ENCODE assay signal across 26 mouse cellular contexts in the genomic region with DNA sequence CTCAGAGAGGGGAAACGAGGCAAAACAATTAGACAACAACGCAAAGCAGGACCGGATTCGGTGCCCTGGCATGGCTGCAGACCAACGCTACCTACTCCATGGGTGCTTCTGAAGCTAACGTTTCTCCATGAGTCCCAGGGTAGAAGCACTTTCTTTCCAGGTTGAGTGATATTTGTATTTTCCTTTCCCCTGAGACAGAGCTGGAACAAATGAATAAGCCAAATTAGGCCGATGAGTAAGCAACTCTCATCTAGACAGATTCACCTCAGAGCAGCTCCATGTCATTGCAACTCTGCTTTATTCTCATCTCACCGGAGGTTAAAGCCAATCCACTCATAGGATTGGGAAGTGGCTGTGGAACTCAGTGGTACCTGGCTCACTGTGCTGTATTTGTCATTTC. TPM values are rescaled to one million over a fixed set of nuclear protein-coding genes. Genes with fewer than 3 reads are reported as not detected.
"Had no signal": no experiment of that assay in that cellular context is flagged by ENCODE, and none has a peak within 500 bp of the region (broad histone marks: within the 10 kb centered on the region; RNA-seq: fewer than 3 reads in every experiment).

No protein-coding gene starts in this region.

- DNase-seq: cerebellum, adult 8-10 months; cerebellum, adult 9-10 months; cerebellum, adult 9-11 months; cerebellum, postnatal 10 days; cerebellum, postnatal 14 days; cerebellum, postnatal 25 days; cerebellum, postnatal 36 days; embryo, embryonic 11 days; forebrain, postnatal 0 days; gastrocnemius, adult 2 months; gastrocnemius, postnatal 10 days; gastrocnemius, postnatal 14 days; gastrocnemius, postnatal 25 days; gastrocnemius, postnatal 36 days; heart, adult 2 months had no signal

- H3K4me2 ChIP-seq: embryonic facial prominence, embryonic 12.5 days; embryonic facial prominence, embryonic 13.5 days; embryonic facial prominence, embryonic 15.5 days; forebrain, embryonic 12.5 days; forebrain, embryonic 13.5 days; forebrain, embryonic 15.5 days had no signal

- H3K4me1 ChIP-seq: embryonic facial prominence, embryonic 12.5 days; forebrain, embryonic 10.5 days; forebrain, embryonic 13.5 days; forebrain, embryonic 15.5 days had no signal

- H3K4me3 ChIP-seq: embryonic facial prominence, embryonic 10.5 days; embryonic facial prominence, embryonic 12.5 days; embryonic facial prominence, embryonic 13.5 days; embryonic facial prominence, embryonic 15.5 days; erythroblast, embryonic 14.5 days; forebrain, embryonic 10.5 days; forebrain, embryonic 12.5 days; forebrain, embryonic 13.5 days; forebrain, embryonic 15.5 days; gastrocnemius, adult 2 months; heart, adult 2 months had no signal

- H3K9me3 ChIP-seq: embryonic facial prominence, embryonic 10.5 days; embryonic facial prominence, embryonic 12.5 days; embryonic facial prominence, embryonic 13.5 days; embryonic facial prominence, embryonic 15.5 days; forebrain, embryonic 10.5 days; forebrain, embryonic 12.5 days; forebrain, embryonic 13.5 days; forebrain, embryonic 15.5 days had no signal

- H3K9ac ChIP-seq: embryonic facial prominence, embryonic 12.5 days; embryonic facial prominence, embryonic 13.5 days; embryonic facial prominence, embryonic 15.5 days; forebrain, embryonic 12.5 days; forebrain, embryonic 13.5 days; forebrain, embryonic 15.5 days; forebrain, postnatal 0 days had no signal

- H3K36me3 ChIP-seq: embryonic facial prominence, embryonic 10.5 days; embryonic facial prominence, embryonic 12.5 days; embryonic facial prominence, embryonic 13.5 days; embryonic facial prominence, embryonic 15.5 days; forebrain, embryonic 10.5 days; forebrain, embryonic 12.5 days; forebrain, embryonic 15.5 days had no signal

- H3K27ac ChIP-seq: embryonic facial prominence, embryonic 10.5 days; embryonic facial prominence, embryonic 12.5 days; embryonic facial prominence, embryonic 13.5 days; embryonic facial prominence, embryonic 15.5 days; forebrain, embryonic 10.5 days; forebrain, embryonic 12.5 days; forebrain, embryonic 13.5 days; forebrain, embryonic 15.5 days; gastrocnemius, adult 2 months; heart, adult 2 months had no signal

- ATAC-seq: forebrain, embryonic 13.5 days; forebrain, embryonic 14.5 days; forebrain, embryonic 15.5 days; forebrain, embryonic 16.5 days; forebrain, postnatal 0 days had no signal

- H3K27me3 ChIP-seq: embryonic facial prominence, embryonic 12.5 days; embryonic facial prominence, embryonic 13.5 days; embryonic facial prominence, embryonic 15.5 days; forebrain, embryonic 12.5 days; forebrain, embryonic 13.5 days; forebrain, embryonic 15.5 days had no signal

RNA-seq across cellular contexts. Expression of gene Lclat1, which starts 12.2 kb away (rescaled TPM):
- polyA plus RNA-seq: erythroblast, embryonic 14.5 days had no signal
